Mouse (Mus musculus) lung, embryonic 16.5 days (tissue): ENCODE results near the gene Plekhg2. TPM values are rescaled to one million over a fixed set of nuclear protein-coding genes. Genes with fewer than 3 reads are reported as not detected.

Experiments used
- ATAC-seq: fragments of 200-750 bp; cut with Nextera tagmentation; 2 replicates; pipeline ENCODE4 v1.8.0; 2017; ENCODE audit warnings: low read depth, mild to moderate bottlenecking, moderate library complexity
- H3K27ac ChIP-seq: fragments of 300-500 bp; sonication (generic); 2 replicates; pipeline ENCODE4 v1.5.1; 2014; ENCODE audit warnings: mild to moderate bottlenecking, control low read depth, low read length
- H3K27me3 ChIP-seq: fragments of 300-500 bp; sonication (generic); 2 replicates; pipeline ENCODE4 v1.6.1; 2014; ENCODE audit warnings: low read depth, low read length, mixed read lengths; ENCODE audit not compliant: control insufficient read depth, insufficient read depth
- H3K36me3 ChIP-seq: fragments of 300-500 bp; sonication (generic); 2 replicates; pipeline ENCODE4 v1.6.1; 2014; ENCODE audit warnings: low read length; ENCODE audit not compliant: control insufficient read depth, insufficient read depth
- H3K4me1 ChIP-seq: fragments of 300-500 bp; sonication (generic); replicated peaks from 2 replicates; pipeline ENCODE4 v1.6.1; 2014; ENCODE audit warnings: low read length, mixed read lengths; ENCODE audit not compliant: control insufficient read depth, insufficient read depth
- H3K4me2 ChIP-seq: fragments of 300-500 bp; sonication (generic); 2 replicates; pipeline ENCODE4 v1.6.1; 2014; ENCODE audit warnings: low read depth, low read length, control low read depth
- H3K4me3 ChIP-seq: fragments of 300-500 bp; sonication (generic); 2 replicates; pipeline ENCODE4 v1.5.1; 2014; ENCODE audit warnings: mild to moderate bottlenecking, low read length, control low read depth
- H3K9ac ChIP-seq: fragments of 300-500 bp; sonication (generic); 2 replicates; pipeline ENCODE4 v1.6.1; 2014; ENCODE audit warnings: low read length, control low read depth
- H3K9me3 ChIP-seq: fragments of 300-500 bp; sonication (generic); 2 replicates; pipeline ENCODE4 v1.6.1; 2016; ENCODE audit warnings: low read length; ENCODE audit not compliant: control insufficient read depth
- WGBS: fragments of 180-500 bp; shearing (Covaris S2); extraction: QIAGEN DNeasy Blood & Tissue Kit; methylation state at CpG from one replicate; pipeline ENCODE4 v1.1.7; 2014; 5-methylcytosine and 5-hydroxymethylcytosine counted together
- polyA plus RNA-seq: library from polyadenylated mRNA; unstranded; fragments of >200 nt; fragmentation: Nextera tagmentation; extraction: Ambion mirVana; gene quantifications from 2 replicates; pipeline ENCODE4 v1.2.1, GENCODE M21; 2015

The Plekhg2 gene
- polyA plus RNA-seq, 1 experiment from 2014 or later = 69.0 TPM

DNA sequence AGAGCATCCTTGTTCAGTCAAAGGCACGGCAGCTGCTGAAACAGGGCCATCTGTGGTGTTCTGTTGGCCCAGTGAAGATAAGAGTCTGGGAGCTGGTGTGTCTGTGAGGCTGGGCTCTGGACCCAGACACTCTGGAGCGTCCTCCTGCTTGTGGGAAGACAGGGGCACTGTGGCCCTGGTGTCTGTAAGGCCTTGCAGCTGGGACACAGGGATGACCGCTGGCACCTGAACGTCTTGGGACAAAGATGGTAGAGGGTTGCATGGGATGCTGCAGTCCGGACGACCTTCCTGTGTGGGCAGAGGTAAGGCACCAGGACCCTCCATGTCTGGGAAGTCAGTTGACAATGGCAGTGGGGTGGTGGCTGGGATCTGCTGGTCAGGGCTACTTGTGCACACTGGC, 12.1 kb downstream of the Plekhg2 start:
- H3K27me3 ChIP-seq = no peaks in the 10 kb centered on the region
- no peak overlapping the region for H3K4me2 ChIP-seq
- no peak overlapping the region for H3K27ac ChIP-seq
- peaks cover 25% of the 10 kb centered on the region for H3K4me1 ChIP-seq
- H3K4me3 ChIP-seq = no peak overlapping the region
- 90% methylated on average over 6 of the region's 6 CpGs for WGBS
- no peaks in the 10 kb centered on the region for H3K9me3 ChIP-seq
- no peak overlapping the region for H3K9ac ChIP-seq
- ATAC-seq = no peak
- peaks cover 54% of the 10 kb centered on the region for H3K36me3 ChIP-seq

DNA sequence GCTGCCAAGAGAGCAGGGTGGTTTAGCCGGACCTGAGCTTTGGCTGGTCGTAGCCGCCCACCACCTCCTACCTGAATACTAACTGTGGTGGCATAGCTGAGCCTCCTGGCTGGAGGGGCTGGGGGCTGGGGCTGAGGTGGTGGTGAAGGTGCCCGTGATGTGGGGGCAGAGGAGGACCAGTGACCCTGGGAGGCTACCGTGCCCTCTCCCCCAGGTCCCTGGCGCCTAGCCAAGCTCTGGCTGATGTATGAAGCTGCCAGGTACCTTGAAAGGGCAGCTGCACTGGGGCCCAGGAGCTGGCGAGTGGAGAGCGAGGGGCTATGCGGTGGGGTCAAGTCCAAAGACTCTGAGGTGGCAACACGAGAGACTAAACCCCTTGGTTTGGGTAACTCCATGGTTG, 12.5 kb downstream of the Plekhg2 start:
- H3K9me3 ChIP-seq = no peaks in the 10 kb centered on the region

DNA sequence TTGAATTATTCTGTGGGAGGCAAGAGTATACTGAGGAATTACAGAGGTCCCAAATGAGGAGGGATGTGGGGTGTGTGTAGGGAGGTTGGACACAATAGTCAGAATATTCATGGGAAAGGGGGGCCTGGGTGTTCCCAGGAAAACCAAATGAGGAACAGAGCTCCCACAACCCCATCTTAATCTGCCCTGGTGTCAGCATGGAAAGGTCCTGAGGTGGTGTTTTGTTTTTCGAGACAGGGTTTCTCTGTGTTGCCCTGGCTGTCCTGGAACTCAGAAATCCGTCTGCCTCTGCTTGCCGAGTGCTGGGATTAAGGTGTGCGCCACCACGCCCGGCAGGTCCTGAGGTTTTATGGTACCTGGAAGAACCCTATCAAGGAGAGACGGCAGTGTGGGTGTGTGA, 14.0 kb downstream of the Plekhg2 start:
- H3K4me1 ChIP-seq = peaks cover 25% of the 10 kb centered on the region
- H3K27ac ChIP-seq = peak overlapping the region; percentile 88
- no peaks in the 10 kb centered on the region for H3K27me3 ChIP-seq
- H3K4me3 ChIP-seq = no peak overlapping the region
- H3K9ac ChIP-seq = no peak overlapping the region
- no peaks in the 10 kb centered on the region for H3K9me3 ChIP-seq
- peaks cover 51% of the 10 kb centered on the region for H3K36me3 ChIP-seq
- 56% methylated on average over 7 of the region's 7 CpGs for WGBS
- no peak overlapping the region for H3K4me2 ChIP-seq
- no peak for ATAC-seq

More for the DNA sequence above, 12.5 kb downstream of the Plekhg2 start:
- peaks cover 50% of the 10 kb centered on the region for H3K36me3 ChIP-seq
- H3K27me3 ChIP-seq = no peaks in the 10 kb centered on the region
- peaks cover 25% of the 10 kb centered on the region for H3K4me1 ChIP-seq
- no peak for ATAC-seq
- no peak overlapping the region for H3K4me3 ChIP-seq
- H3K9ac ChIP-seq = no peak overlapping the region
- H3K27ac ChIP-seq = no peak overlapping the region
- WGBS = 84% methylated on average over 10 of the region's 10 CpGs
- no peak overlapping the region for H3K4me2 ChIP-seq

DNA sequence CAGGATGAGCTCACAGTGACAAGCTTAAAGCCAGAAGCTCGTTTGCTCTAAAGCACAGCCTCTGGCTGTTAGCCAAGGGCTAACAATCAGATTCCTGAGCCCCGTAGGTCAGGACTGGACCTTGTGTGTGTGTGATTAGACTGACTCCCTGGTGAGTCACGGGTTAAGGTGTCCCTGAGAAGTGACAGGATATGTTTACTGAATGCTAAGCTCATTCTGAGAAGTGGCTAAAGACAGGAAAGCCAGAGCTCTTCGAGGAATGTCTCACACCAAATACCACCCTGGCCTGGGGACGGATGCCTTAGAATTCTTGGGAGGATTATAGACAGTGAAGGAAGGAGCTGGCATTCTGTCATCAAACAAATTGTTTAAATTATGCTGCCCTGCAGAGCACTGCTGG, 14.4 kb downstream of the Plekhg2 start:
- Histone ChIP-seq H3K9ac (peak overlapping the region; percentile 6; the same call in 1 of the 2 replicates), H3K4me1 (peaks cover 25% of the 10 kb centered on the region), H3K27me3 (no peaks in the 10 kb centered on the region), H3K4me2 (no peak overlapping the region), H3K4me3 (no peak overlapping the region), H3K36me3 (peaks cover 53% of the 10 kb centered on the region), H3K9me3 (no peaks in the 10 kb centered on the region), H3K27ac (peak overlapping the region; percentile 88)
- ATAC-seq = peak; percentile 42
- WGBS = 4% methylated on average over 5 of the region's 5 CpGs

DNA sequence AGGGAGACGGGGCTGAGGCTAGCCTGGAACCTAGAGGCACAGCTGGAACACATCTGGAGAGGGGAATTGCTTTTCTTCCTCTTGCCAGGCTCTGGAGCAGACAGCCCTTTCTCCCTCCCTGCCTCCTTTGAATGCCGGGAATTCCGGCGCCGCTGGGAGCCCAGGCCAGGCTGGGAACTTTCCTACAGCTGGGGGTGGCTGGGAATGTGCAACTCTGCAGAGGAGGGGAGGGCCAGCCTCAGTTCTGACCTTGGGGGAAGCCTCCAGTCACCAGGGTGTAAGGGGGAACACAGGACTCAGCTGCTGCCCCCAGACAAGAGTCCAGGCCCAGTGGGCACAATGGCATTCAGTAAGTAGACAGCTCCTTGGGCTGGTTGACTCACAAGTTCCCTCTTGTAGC, 15.4 kb downstream of the Plekhg2 start:
- H3K4me2 ChIP-seq = no peak overlapping the region
- H3K9ac ChIP-seq = peak overlapping the region; percentile 28
- H3K9me3 ChIP-seq = no peaks in the 10 kb centered on the region
- ATAC-seq = peak; percentile 83
- peaks cover 27% of the 10 kb centered on the region for H3K4me1 ChIP-seq
- H3K4me3 ChIP-seq = no peak overlapping the region
- peak overlapping the region; percentile 88 for H3K27ac ChIP-seq
- 7% methylated on average over 5 of the region's 5 CpGs for WGBS
- H3K36me3 ChIP-seq = peaks cover 49% of the 10 kb centered on the region
- H3K27me3 ChIP-seq = no peaks in the 10 kb centered on the region

DNA sequence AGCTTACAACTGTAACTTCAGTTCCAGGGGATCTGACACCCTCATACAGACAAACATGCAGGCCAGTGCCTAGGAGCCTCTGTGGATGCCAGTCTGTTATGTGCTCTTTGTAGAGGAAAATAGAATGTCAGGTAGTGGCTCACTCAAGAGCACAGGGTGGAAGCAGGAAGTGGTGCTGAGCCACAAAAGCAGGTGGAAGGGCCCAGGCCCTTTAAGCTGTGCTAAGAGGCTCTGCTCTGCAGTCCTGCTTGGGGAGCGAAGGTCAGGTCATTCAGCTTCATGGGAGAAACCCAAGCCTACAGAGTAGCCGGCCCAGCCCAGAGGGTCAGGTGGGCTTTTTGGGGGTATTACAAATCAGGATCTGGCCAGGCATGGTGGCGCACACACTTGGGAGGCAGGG, 17.2 kb downstream of the Plekhg2 start:
- no peak overlapping the region for H3K9ac ChIP-seq
- WGBS = 84% methylated on average over 3 of the region's 3 CpGs
- no peak overlapping the region for H3K4me2 ChIP-seq
- peaks cover 34% of the 10 kb centered on the region for H3K36me3 ChIP-seq
- no peaks in the 10 kb centered on the region for H3K9me3 ChIP-seq
- H3K27me3 ChIP-seq = no peaks in the 10 kb centered on the region
- no peak overlapping the region for H3K4me3 ChIP-seq
- no peak for ATAC-seq
- no peak overlapping the region for H3K27ac ChIP-seq
- peaks cover 34% of the 10 kb centered on the region for H3K4me1 ChIP-seq

DNA sequence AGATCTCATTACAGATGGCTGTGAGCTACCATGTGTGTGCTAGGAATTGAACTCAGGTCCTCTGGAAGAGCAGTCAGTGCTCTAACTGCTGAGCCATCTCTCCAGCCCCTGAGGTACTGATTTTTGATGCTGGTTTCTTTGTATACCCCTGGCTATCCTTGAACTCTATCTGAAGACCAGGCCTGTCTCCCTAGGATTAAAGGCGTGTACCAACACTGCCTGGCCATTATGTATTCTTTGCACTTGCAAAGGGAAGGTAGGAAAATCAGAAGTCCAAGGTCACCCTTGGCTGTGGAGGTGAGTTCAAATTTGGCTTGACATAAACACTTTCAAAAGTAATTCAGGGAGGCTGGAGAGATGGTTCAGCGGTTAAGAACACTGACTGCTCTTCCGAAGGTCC, 17.8 kb downstream of the Plekhg2 start:
- Histone ChIP-seq H3K4me2 (no peak overlapping the region), H3K36me3 (peaks cover 27% of the 10 kb centered on the region), H3K4me1 (peaks cover 39% of the 10 kb centered on the region), H3K27me3 (no peaks in the 10 kb centered on the region), H3K9ac (no peak overlapping the region), H3K9me3 (no peaks in the 10 kb centered on the region), H3K27ac (no peak overlapping the region), H3K4me3 (no peak overlapping the region)
- WGBS = 94% methylated on average over 3 of the region's 3 CpGs
- no peak for ATAC-seq

DNA sequence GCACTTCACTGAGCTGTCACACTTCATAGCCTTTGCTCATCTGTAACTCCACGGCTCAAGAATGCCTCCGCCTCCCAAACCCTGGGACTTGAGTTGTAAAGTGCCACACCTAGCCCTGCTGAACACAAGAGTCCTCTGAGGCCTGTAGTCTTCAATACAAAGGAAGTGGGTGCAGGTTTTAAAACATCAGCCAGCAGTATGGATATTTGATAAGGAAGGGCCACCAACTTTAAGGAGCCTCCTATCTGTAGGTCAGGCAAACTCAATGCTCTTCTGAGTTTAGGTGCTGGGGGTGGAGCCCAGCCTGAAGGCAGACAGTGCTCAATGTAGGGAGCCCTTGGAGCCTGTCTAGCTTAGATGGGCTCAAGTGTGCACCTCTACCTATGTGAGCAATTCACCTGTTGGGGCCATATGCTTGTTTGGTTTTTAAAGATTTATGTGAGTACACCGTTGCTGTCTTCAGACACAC, 18.3 kb downstream of the Plekhg2 start:
- 79% methylated on average over 3 of the region's 3 CpGs for WGBS
- Histone ChIP-seq H3K9me3 (no peaks in the 10 kb centered on the region), H3K36me3 (peaks cover 23% of the 10 kb centered on the region), H3K4me3 (no peak overlapping the region), H3K4me2 (no peak overlapping the region), H3K27me3 (no peaks in the 10 kb centered on the region), H3K27ac (no peak overlapping the region), H3K4me1 (peaks cover 41% of the 10 kb centered on the region), H3K9ac (no peak overlapping the region)
- ATAC-seq = no peak

DNA sequence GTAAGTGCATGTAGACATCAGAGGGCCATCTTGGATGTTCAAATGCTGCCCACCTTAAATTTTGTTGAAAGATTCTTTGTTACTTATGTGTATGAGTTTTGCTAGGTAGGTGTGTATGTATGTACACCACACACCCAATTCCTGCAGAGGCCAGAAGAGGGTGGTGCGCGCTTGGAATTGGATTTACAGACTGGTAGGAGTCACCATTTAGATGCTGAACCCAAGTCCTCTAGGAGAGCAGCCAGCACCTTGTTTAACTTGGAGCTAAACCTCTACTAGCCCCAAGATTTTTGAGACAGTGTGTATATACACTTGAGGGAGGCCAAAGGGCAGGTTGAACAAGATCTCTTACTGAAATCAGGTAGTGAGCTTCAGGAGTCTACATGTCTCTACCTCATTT, 19.1 kb downstream of the Plekhg2 start:
- Histone ChIP-seq H3K4me3 (no peak overlapping the region), H3K27me3 (no peaks in the 10 kb centered on the region), H3K9ac (no peak overlapping the region), H3K36me3 (peaks cover 22% of the 10 kb centered on the region), H3K4me2 (no peak overlapping the region), H3K27ac (no peak overlapping the region), H3K4me1 (peaks cover 33% of the 10 kb centered on the region), H3K9me3 (no peaks in the 10 kb centered on the region)
- 95% methylated on average over 2 of the region's 2 CpGs for WGBS
- no peak for ATAC-seq

DNA sequence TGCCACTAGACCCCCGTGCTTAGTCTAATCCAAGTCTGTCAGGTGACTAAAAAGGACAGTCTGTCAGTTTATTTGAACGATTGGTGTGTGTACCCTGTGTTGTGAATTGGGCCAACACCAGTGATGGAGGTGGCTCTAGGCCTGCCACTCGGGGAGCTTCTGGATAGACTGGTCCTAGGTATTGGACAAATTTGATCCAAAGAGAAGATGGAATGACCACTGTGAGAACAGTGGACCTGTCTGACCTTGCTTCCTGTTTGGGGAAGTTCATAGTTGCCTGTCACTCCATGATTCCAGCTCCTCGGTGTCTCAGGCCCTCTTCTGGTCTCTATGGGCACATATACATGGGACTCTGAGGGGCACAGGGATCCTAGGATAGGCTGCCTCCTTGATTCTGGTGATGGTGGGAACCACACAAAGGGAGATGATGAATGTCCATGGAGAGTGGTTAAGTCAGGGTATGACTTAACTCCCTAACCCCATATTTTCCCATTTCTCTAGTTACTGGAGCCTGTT, 20.7 kb downstream of the Plekhg2 start:
- H3K4me2 ChIP-seq = peak overlapping the region; percentile 90
- no peaks in the 10 kb centered on the region for H3K27me3 ChIP-seq
- H3K9me3 ChIP-seq = no peaks in the 10 kb centered on the region
- H3K9ac ChIP-seq = peak overlapping the region; percentile 99
- ATAC-seq = no peak
- 0 out of 2 replicates have a peak overlapping the region, but pooled peaks have one; percentile 66 for H3K27ac ChIP-seq
- WGBS = 25% methylated on average over 4 of the region's 4 CpGs
- peaks cover 22% of the 10 kb centered on the region for H3K36me3 ChIP-seq
- H3K4me3 ChIP-seq = peak overlapping the region; percentile 90
- H3K4me1 ChIP-seq = peaks cover 17% of the 10 kb centered on the region
